Mouse (Mus musculus) intestine, embryonic 15.5 days (tissue): ENCODE results near the gene St3gal5. TPM values are rescaled to one million over a fixed set of nuclear protein-coding genes. Genes with fewer than 3 reads are reported as not detected.

Experiments used
- ATAC-seq: fragments of 200-750 bp; cut with Nextera tagmentation; 2 replicates; pipeline ENCODE4 v1.8.0; 2017; ENCODE audit warnings: moderate TSS enrichment, moderate library complexity
- H3K27ac ChIP-seq: fragments of 300-500 bp; sonication (generic); 2 replicates; pipeline ENCODE4 v1.5.1; 2015; ENCODE audit warnings: mild to moderate bottlenecking, inconsistent platforms
- H3K27me3 ChIP-seq: fragments of 300-500 bp; sonication (generic); replicated peaks from 2 replicates; pipeline ENCODE4 v1.6.1; 2015; ENCODE audit warnings: inconsistent platforms
- H3K36me3 ChIP-seq: fragments of 300-500 bp; sonication (generic); 2 replicates; pipeline ENCODE4 v1.6.1; 2015; ENCODE audit warnings: inconsistent platforms
- H3K4me1 ChIP-seq: fragments of 300-500 bp; sonication (generic); replicated peaks from 2 replicates; pipeline ENCODE4 v1.6.1; 2015; ENCODE audit warnings: inconsistent platforms
- H3K4me2 ChIP-seq: fragments of 300-500 bp; sonication (generic); replicated peaks from 2 replicates; pipeline ENCODE4 v1.6.1; 2015; ENCODE audit warnings: mild to moderate bottlenecking, inconsistent platforms
- H3K4me3 ChIP-seq: fragments of 300-500 bp; sonication (generic); replicated peaks from 2 replicates; pipeline ENCODE4 v1.5.1; 2015; ENCODE audit warnings: inconsistent platforms
- H3K9ac ChIP-seq: fragments of 300-500 bp; sonication (generic); 2 replicates; pipeline ENCODE4 v1.6.1; 2015; ENCODE audit warnings: inconsistent platforms
- H3K9me3 ChIP-seq: fragments of 300-500 bp; sonication (generic); 2 replicates; pipeline ENCODE4 v1.6.1; 2016; ENCODE audit warnings: inconsistent platforms
- WGBS: fragments of 180-500 bp; shearing (Covaris S2); methylation state at CpG from one replicate; pipeline ENCODE4 v1.1.7; 2015; 5-methylcytosine and 5-hydroxymethylcytosine counted together
- polyA plus RNA-seq: library from polyadenylated mRNA; unstranded; fragments of >200 nt; fragmentation: Nextera tagmentation; extraction: Ambion mirVana; gene quantifications from 2 replicates; pipeline ENCODE4 v1.2.1, GENCODE M21; 2015

Gene St3gal5
- polyA plus RNA-seq, 1 experiment from 2014 or later: 19.4 TPM

DNA sequence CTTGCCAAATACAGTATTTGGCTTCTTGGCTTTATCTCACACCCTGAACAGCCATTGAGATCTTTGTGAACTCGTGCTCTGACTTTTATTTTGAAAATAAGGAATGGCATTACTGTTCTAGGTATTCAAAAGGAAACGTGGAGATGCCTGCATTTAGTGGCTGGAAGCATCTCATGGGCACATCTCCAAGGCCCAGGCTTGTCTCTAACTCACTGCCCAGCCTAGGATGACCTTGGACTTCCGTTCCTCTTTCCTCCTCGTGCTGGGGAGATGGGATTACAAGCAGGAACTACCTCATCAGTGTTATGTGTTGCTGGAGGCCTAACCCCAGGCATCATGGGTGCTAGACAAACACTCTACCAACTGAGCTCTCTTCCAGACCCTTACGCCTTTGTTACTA lies 105.9 kb downstream of the St3gal5 start:
- Histone ChIP-seq H3K36me3 (no peaks in the 10 kb centered on the region), H3K4me3 (no peak overlapping the region), H3K4me1 (peaks cover 11% of the 10 kb centered on the region; the same call in 1 of the 2 replicates), H3K27ac (no peak overlapping the region), H3K4me2 (no peak overlapping the region), H3K27me3 (no peaks in the 10 kb centered on the region), H3K9ac (no peak overlapping the region), H3K9me3 (no peaks in the 10 kb centered on the region)
- 65% methylated on average over 5 of the region's 5 CpGs for WGBS
- ATAC-seq: no peak

Other genes with a start within 250 kb of the St3gal5 start
- 104 TPM in 2 replicates for gene Ptcd3, start 188.8 kb upstream of the St3gal5 start, polyA plus RNA-seq
- gene Polr1a, start 188.5 kb upstream of the St3gal5 start, polyA plus RNA-seq: 30.2 and 30.8 TPM in 2 replicates
- 9.4 and 9.6 TPM in 2 replicates for gene Atoh8, start 138.0 kb downstream of the St3gal5 start, polyA plus RNA-seq
- gene Sftpb, start 207.0 kb downstream of the St3gal5 start, polyA plus RNA-seq: not detected in 2 replicates
- 38.2 and 42.6 TPM in 2 replicates for gene Usp39, start 247.6 kb downstream of the St3gal5 start, polyA plus RNA-seq
- 25.9 and 26.1 TPM in 2 replicates for gene 0610030E20Rik, start 249.7 kb downstream of the St3gal5 start, polyA plus RNA-seq